Mouse (Mus musculus) lung, postnatal 0 days (tissue): ENCODE results near the gene Acin1.

Experiments
- CTCF ChIP-seq: IDR thresholded peaks from 2 replicates; pipeline ENCODE4 v1.5.1; 2016; ENCODE audit warnings: antibody characterized with exemption, mild to moderate bottlenecking
- EP300 ChIP-seq: IDR thresholded peaks from 2 replicates; pipeline ENCODE4 v1.6.1; 2016; ENCODE audit warnings: antibody characterized with exemption, mild to moderate bottlenecking, control low read depth

GRCm38 (mm10) chr14:54715402-54715801 lies 28.7 kb upstream of the Acin1 start:
- TF ChIP-seq CTCF (no peak), EP300 (no peak)
